Mouse (Mus musculus): ENCODE data around the gene Bhlhe40.

Bhlhe40 gene

GRCm38 (mm10) chr6:108660206-108660877, at the start of gene Bhlhe40:
TSS of gene Bhlhe40 (plus strand) at chr6:108660629.
- DNase-seq = peak; percentile 68

- no peak for DNase-seq
Measured at GRCm38 (mm10) chr6:108611663-108612062, 48.8 kb upstream of the Bhlhe40 start.

- DNase-seq = no peak
Measured at GRCm38 (mm10) chr6:108618025-108618424, 42.4 kb upstream of the Bhlhe40 start.

GRCm38 (mm10) chr6:108623028-108623565, 37.3 kb upstream of the Bhlhe40 start:
- DNase-seq = no peak

- no peak for DNase-seq
Measured at GRCm38 (mm10) chr6:108624915-108625314, 35.5 kb upstream of the Bhlhe40 start.

- peak; percentile 10 for DNase-seq
Measured at GRCm38 (mm10) chr6:108630701-108631100, 29.7 kb upstream of the Bhlhe40 start.

- DNase-seq = no peak
Measured at GRCm38 (mm10) chr6:108638157-108638833, 22.1 kb upstream of the Bhlhe40 start.

- DNase-seq = no peak
Measured at GRCm38 (mm10) chr6:108642020-108642419, 18.4 kb upstream of the Bhlhe40 start.

- DNase-seq = no peak
Measured at GRCm38 (mm10) chr6:108643035-108643434, 17.4 kb upstream of the Bhlhe40 start.

- no peak for DNase-seq
Measured at GRCm38 (mm10) chr6:108644311-108644710, 16.1 kb upstream of the Bhlhe40 start.

GRCm38 (mm10) chr6:108647094-108647493, 13.3 kb upstream of the Bhlhe40 start:
- DNase-seq = no peak

- DNase-seq = no peak
Measured at GRCm38 (mm10) chr6:108648072-108648471, 12.4 kb upstream of the Bhlhe40 start.

GRCm38 (mm10) chr6:108655861-108656260, 4.6 kb upstream of the Bhlhe40 start:
- DNase-seq = peak; percentile 38

- DNase-seq = no peak
Measured at GRCm38 (mm10) chr6:108658051-108658415, 2.4 kb upstream of the Bhlhe40 start.

GRCm38 (mm10) chr6:108658416-108659201, 1.8 kb upstream of the Bhlhe40 start:
- peak; percentile 41 for DNase-seq

GRCm38 (mm10) chr6:108659221-108659725, 1.2 kb upstream of the Bhlhe40 start:
- DNase-seq = peak; percentile 73

GRCm38 (mm10) chr6:108659726-108660205, 663 bp upstream of the Bhlhe40 start:
- peak; percentile 56 for DNase-seq

- no peak for DNase-seq
Measured at GRCm38 (mm10) chr6:108660878-108661389, 505 bp downstream of the Bhlhe40 start.

GRCm38 (mm10) chr6:108661412-108661811, 983 bp downstream of the Bhlhe40 start:
- peak; percentile 88 for DNase-seq

- DNase-seq = no peak
Measured at GRCm38 (mm10) chr6:108661890-108662289, 1.5 kb downstream of the Bhlhe40 start.

GRCm38 (mm10) chr6:108662314-108663240, 2.1 kb downstream of the Bhlhe40 start:
- DNase-seq = no peak
